ENCODE assay signal across 18 mouse cellular contexts in genomic region chr16:10627136-10627668, GRCm38 (mm10).
DNase-seq lines count a peak whose midpoint lies in the region; ATAC-seq and TF ChIP-seq lines count a peak whose summit lies in the region.
"Had no signal": no experiment of that assay in that cellular context is flagged by ENCODE, and none has a peak within 500 bp of the region (broad histone marks: within the 10 kb centered on the region; RNA-seq: fewer than 3 reads in every experiment).

No protein-coding gene starts in this region.

- H3K4me2 ChIP-seq in hindbrain, embryonic 14.5 days (replicated peaks): no peak overlapping the region
- H3K4me2 ChIP-seq: forebrain, embryonic 15.5 days; heart, embryonic 13.5 days; limb, embryonic 15.5 days; midbrain, embryonic 11.5 days had no signal

- H3K9me3 ChIP-seq in hindbrain, embryonic 14.5 days (ENCODE audit: control insufficient read depth, low read length): no peaks in the 10 kb centered on the region
- H3K9me3 ChIP-seq: forebrain, embryonic 15.5 days; heart, embryonic 13.5 days; limb, embryonic 15.5 days had no signal

- H3K4me1 ChIP-seq in hindbrain, embryonic 14.5 days (replicated peaks; ENCODE audit: control insufficient read depth, insufficient read depth, low read length): no peaks in the 10 kb centered on the region
- H3K4me1 ChIP-seq: forebrain, embryonic 15.5 days had no signal

- H3K36me3 ChIP-seq in hindbrain, embryonic 14.5 days (replicated peaks; ENCODE audit: control insufficient read depth, insufficient read depth): peaks cover 45% of the 10 kb centered on the region

- no peak for ATAC-seq in hindbrain, embryonic 14.5 days (ENCODE audit: low FRiP score)
- ATAC-seq: forebrain, embryonic 15.5 days had no signal

- H3K4me3 ChIP-seq in layer of hippocampus, adult 2 months: no peak overlapping the region
- no peak overlapping the region for H3K4me3 ChIP-seq in hindbrain, embryonic 14.5 days (replicated peaks; ENCODE audit: low read length)
- H3K4me3 ChIP-seq: forebrain, embryonic 15.5 days; heart, embryonic 13.5 days; limb, embryonic 15.5 days; myocyte had no signal

- peak in 1 of 2 experiments; percentile 70 for DNase-seq in layer of hippocampus, adult 2 months (ENCODE audit: low spot score in 2 of 2)
- DNase-seq in layer of hippocampus, postnatal 14 days (ENCODE audit: low spot score in 2 of 2): no peak
- peak; percentile 78 for DNase-seq in cerebellum, adult 9-10 months
- peak; percentile 72 for DNase-seq in layer of hippocampus, adult 9-11 months
- peak; percentile 58 to 69 for DNase-seq in right cerebral cortex, postnatal 36 days (ENCODE audit: low spot score in 2 of 2)
- DNase-seq in retina, embryonic 14.5 days (ENCODE audit: low spot score): no peak
- DNase-seq in hindbrain, embryonic 14.5 days (ENCODE audit: low spot score): no peak
- DNase-seq: embryo, embryonic 11 days; heart, postnatal 4 days; kidney, adult 8-10 months; kidney, postnatal 4 days; lung, adult 18-20 months; lung, postnatal 4 days had no signal

- H3K9ac ChIP-seq in hindbrain, embryonic 14.5 days: no peak overlapping the region
- H3K9ac ChIP-seq: forebrain, embryonic 15.5 days; heart, embryonic 13.5 days; limb, embryonic 15.5 days had no signal

- no peak for TF ChIP-seq CTCF in layer of hippocampus, adult 2 months (conservative IDR thresholded peaks at IDR 0.05)

- no peaks in the 10 kb centered on the region for H3K27me3 ChIP-seq in hindbrain, embryonic 14.5 days (ENCODE audit: control insufficient read depth, insufficient read depth, low read length)
- H3K27me3 ChIP-seq: forebrain, embryonic 15.5 days; heart, embryonic 13.5 days; limb, embryonic 15.5 days had no signal

- 95% methylated on average over 6 of the region's 6 CpGs for WGBS in hindbrain, embryonic 14.5 days

- H3K27ac ChIP-seq in layer of hippocampus, adult 2 months: peak overlapping the region; percentile 67
- H3K27ac ChIP-seq in hindbrain, embryonic 14.5 days: no peak overlapping the region
- H3K27ac ChIP-seq: forebrain, embryonic 15.5 days; limb, embryonic 15.5 days had no signal

Comparison
In these comparisons a context has a peak if more than half of its experiments do, and no peak if none do; other contexts are left out.
1. DNase-seq: peak in cerebellum, adult 9-10 months (single experiment), layer of hippocampus, adult 9-11 months (single experiment) and right cerebral cortex, postnatal 36 days (2 of 2); none in layer of hippocampus, postnatal 14 days (0 of 2), retina, embryonic 14.5 days (single experiment) and hindbrain, embryonic 14.5 days (single experiment).